Mouse (Mus musculus) heart, embryonic 16.5 days (tissue): ENCODE results near the gene A630095N17Rik. TPM values are rescaled to one million over a fixed set of nuclear protein-coding genes. Genes with fewer than 3 reads are reported as not detected.

Experiments
- ATAC-seq: fragments of 200-750 bp; cut with Nextera tagmentation; replicated peaks from 2 replicates; pipeline ENCODE4 v1.8.0; 2017; ENCODE audit warnings: moderate number of reproducible peaks; ENCODE audit not compliant: insufficient read depth, low FRiP score; ENCODE audit errors: extremely low read depth
- H3K27ac ChIP-seq: fragments of 300-500 bp; sonication (generic); 2 replicates; pipeline ENCODE4 v1.5.1; 2014; ENCODE audit warnings: mild to moderate bottlenecking, low read length, control low read depth, moderate library complexity
- H3K27me3 ChIP-seq: fragments of 300-500 bp; sonication (generic); 2 replicates; pipeline ENCODE4 v1.6.1; 2014; ENCODE audit warnings: low read length, mixed read lengths; ENCODE audit not compliant: control insufficient read depth, insufficient read depth
- H3K36me3 ChIP-seq: fragments of 300-500 bp; sonication (generic); 2 replicates; pipeline ENCODE4 v1.6.1; 2014; ENCODE audit not compliant: control insufficient read depth, insufficient read depth
- H3K4me1 ChIP-seq: fragments of 300-500 bp; sonication (generic); 2 replicates; pipeline ENCODE4 v1.6.1; 2014; ENCODE audit warnings: low read length, mixed read lengths; ENCODE audit not compliant: control insufficient read depth, insufficient read depth
- H3K4me2 ChIP-seq: fragments of 300-500 bp; sonication (generic); 2 replicates; pipeline ENCODE4 v1.6.1; 2014; ENCODE audit warnings: low read depth, mild to moderate bottlenecking, control low read depth, low read length
- H3K4me3 ChIP-seq: fragments of 300-500 bp; sonication (generic); 2 replicates; pipeline ENCODE4 v1.5.1; 2014; ENCODE audit warnings: mild to moderate bottlenecking, control low read depth, low read length
- H3K9ac ChIP-seq: fragments of 300-500 bp; sonication (generic); 2 replicates; pipeline ENCODE4 v1.6.1; 2014; ENCODE audit warnings: low read length, control low read depth
- H3K9me3 ChIP-seq: fragments of 300-500 bp; sonication (generic); replicated peaks from 2 replicates; pipeline ENCODE4 v1.6.1; 2016; ENCODE audit warnings: low read length; ENCODE audit not compliant: control insufficient read depth
- WGBS: fragments of 180-500 bp; shearing (Covaris S2); extraction: QIAGEN DNeasy Blood & Tissue Kit; methylation state at CpG from one replicate; pipeline ENCODE4 v1.1.7; 2014; 5-methylcytosine and 5-hydroxymethylcytosine counted together
- polyA plus RNA-seq: library from polyadenylated mRNA; unstranded; fragments of >200 nt; fragmentation: Nextera tagmentation; extraction: Ambion mirVana; gene quantifications from 2 replicates; pipeline ENCODE4 v1.2.1, GENCODE M21; 2015

Gene A630095N17Rik
- polyA plus RNA-seq = 0.24 TPM in 1 of 2 replicates, not detected in the other

- Histone ChIP-seq H3K4me3 (no peak within 1 kb of the TSS), H3K4me2 (no peak within 1 kb of the TSS), H3K9ac (no peak within 1 kb of the TSS), H3K27me3 (no peaks in the 10 kb centered on the region), H3K9me3 (no peaks in the 10 kb centered on the region), H3K27ac (no peak within 1 kb of the TSS), H3K36me3 (no peaks in the 10 kb centered on the region), H3K4me1 (peaks cover 14% of the 10 kb centered on the region)
- WGBS = 70% methylated on average over 5 of the region's 5 CpGs
- no peak for ATAC-seq
These were observed at the start of gene A630095N17Rik for GRCm38 (mm10) chr1:75231664-75232152. TSS of gene A630095N17Rik (minus strand) at chr1:75232102.

GRCm38 (mm10) chr1:75278228-75278627, 46.3 kb upstream of the A630095N17Rik start, which contains the start of gene Resp18:
TSS of gene Resp18 (minus strand) at chr1:75278415.
- no peak for ATAC-seq
- 4% methylated on average over 13 of the region's 13 CpGs for WGBS
- H3K4me3 ChIP-seq = no peak within 1 kb of the TSS
- no peaks in the 10 kb centered on the region for H3K9me3 ChIP-seq
- no peak within 1 kb of the TSS for H3K9ac ChIP-seq
- no peak within 1 kb of the TSS for H3K27ac ChIP-seq
- no peaks in the 10 kb centered on the region for H3K4me1 ChIP-seq
- H3K4me2 ChIP-seq = no peak within 1 kb of the TSS
- peaks cover 10% of the 10 kb centered on the region for H3K27me3 ChIP-seq
- no peaks in the 10 kb centered on the region for H3K36me3 ChIP-seq

GRCm38 (mm10) chr1:75277195-75278188, 45.6 kb upstream of the A630095N17Rik start:
- no peaks in the 10 kb centered on the region for H3K9me3 ChIP-seq
- H3K36me3 ChIP-seq = no peaks in the 10 kb centered on the region
- no peak overlapping the region for H3K9ac ChIP-seq
- ATAC-seq = no peak
- WGBS = 6% methylated on average over 23 of the region's 23 CpGs
- no peak overlapping the region for H3K4me3 ChIP-seq
- no peak overlapping the region for H3K4me2 ChIP-seq
- no peak overlapping the region for H3K27ac ChIP-seq
- no peaks in the 10 kb centered on the region for H3K4me1 ChIP-seq
- peaks cover 10% of the 10 kb centered on the region for H3K27me3 ChIP-seq

GRCm38 (mm10) chr1:75264091-75264880, 32.4 kb upstream of the A630095N17Rik start, which contains the start of gene Ptprn:
TSS of gene Ptprn (minus strand) at chr1:75264502.
- 12% methylated on average over 27 of the region's 32 CpGs for WGBS
- Histone ChIP-seq H3K27me3 (peaks cover 27% of the 10 kb centered on the region), H3K27ac (no peak within 1 kb of the TSS), H3K36me3 (no peaks in the 10 kb centered on the region), H3K4me1 (no peaks in the 10 kb centered on the region), H3K9ac (no peak within 1 kb of the TSS), H3K4me2 (no peak within 1 kb of the TSS), H3K9me3 (no peaks in the 10 kb centered on the region), H3K4me3 (no peak within 1 kb of the TSS)
- no peak for ATAC-seq

GRCm38 (mm10) chr1:75262969-75263951, 31.4 kb upstream of the A630095N17Rik start:
- Histone ChIP-seq H3K27ac (no peak overlapping the region), H3K9me3 (no peaks in the 10 kb centered on the region), H3K4me1 (no peaks in the 10 kb centered on the region), H3K9ac (no peak overlapping the region), H3K27me3 (peaks cover 27% of the 10 kb centered on the region), H3K4me3 (no peak overlapping the region), H3K4me2 (no peak overlapping the region), H3K36me3 (no peaks in the 10 kb centered on the region)
- WGBS = 3% methylated on average over 40 of the region's 40 CpGs
- no peak for ATAC-seq

- H3K4me3 ChIP-seq = no peak overlapping the region
- no peak for ATAC-seq
- H3K4me2 ChIP-seq = no peak overlapping the region
- no peak overlapping the region for H3K9ac ChIP-seq
- no peak overlapping the region for H3K27ac ChIP-seq
- H3K36me3 ChIP-seq = no peaks in the 10 kb centered on the region
- peaks cover 27% of the 10 kb centered on the region for H3K27me3 ChIP-seq
- no peaks in the 10 kb centered on the region for H3K4me1 ChIP-seq
- H3K9me3 ChIP-seq = no peaks in the 10 kb centered on the region
These were observed 29.4 kb upstream of the A630095N17Rik start for GRCm38 (mm10) chr1:75261278-75261677.

GRCm38 (mm10) chr1:75255516-75256046, 23.7 kb upstream of the A630095N17Rik start:
- no peak for ATAC-seq
- no peak overlapping the region for H3K4me3 ChIP-seq
- no peak overlapping the region for H3K27ac ChIP-seq
- no peak overlapping the region for H3K9ac ChIP-seq
- H3K9me3 ChIP-seq = no peaks in the 10 kb centered on the region
- peaks cover 2% of the 10 kb centered on the region; the same call in 1 of the 2 replicates for H3K4me1 ChIP-seq
- H3K27me3 ChIP-seq = no peaks in the 10 kb centered on the region; the same call in 1 of the 2 replicates
- no peaks in the 10 kb centered on the region for H3K36me3 ChIP-seq
- 59% methylated on average over 10 of the region's 10 CpGs for WGBS
- H3K4me2 ChIP-seq = no peak overlapping the region

GRCm38 (mm10) chr1:75254625-75255013, 22.7 kb upstream of the A630095N17Rik start:
- 74% methylated on average over 8 of the region's 8 CpGs for WGBS
- Histone ChIP-seq H3K9me3 (no peaks in the 10 kb centered on the region), H3K4me1 (peaks cover 4% of the 10 kb centered on the region), H3K27ac (no peak overlapping the region), H3K9ac (no peak overlapping the region), H3K4me2 (no peak overlapping the region), H3K27me3 (no peaks in the 10 kb centered on the region; the same call in 1 of the 2 replicates), H3K36me3 (no peaks in the 10 kb centered on the region), H3K4me3 (no peak overlapping the region)
- ATAC-seq = no peak
